Mouse (Mus musculus) hindbrain, embryonic 13.5 days (tissue): ENCODE measurements around the gene Cbx8. TPM values are rescaled to one million over a fixed set of nuclear protein-coding genes. Genes with fewer than 3 reads are reported as not detected.

ENCODE experiments used
- polyA plus RNA-seq: library from polyadenylated mRNA; unstranded; fragments of >200 nt; fragmentation: Nextera tagmentation; extraction: Ambion mirVana; gene quantifications from 2 replicates; pipeline ENCODE4 v1.2.1, GENCODE M21; 2015

The Cbx8 gene
- polyA plus RNA-seq, 1 experiment from 2014 or later = 11.1 TPM

Other genes with a start within 250 kb of the Cbx8 start
- gene Rbfox3, start 129.4 kb downstream of the Cbx8 start, polyA plus RNA-seq = 54.3 and 55.2 TPM in 2 replicates
- not detected in 2 replicates for gene Enpp7, start 52.8 kb downstream of the Cbx8 start, polyA plus RNA-seq
- gene Cbx2, start 18.0 kb downstream of the Cbx8 start, polyA plus RNA-seq = 20.3 and 24.2 TPM in 2 replicates
- gene Cbx4, start 45.3 kb upstream of the Cbx8 start, polyA plus RNA-seq = 14.1 and 15.8 TPM in 2 replicates
- 57.4 and 61.1 TPM in 2 replicates for gene Tbc1d16, start 187.5 kb upstream of the Cbx8 start, polyA plus RNA-seq
- 14.6 and 18.0 TPM in 2 replicates for gene Ccdc40, start 187.6 kb upstream of the Cbx8 start, polyA plus RNA-seq
- 59.6 and 62.3 TPM in 2 replicates for gene Gaa, start 226.9 kb upstream of the Cbx8 start, polyA plus RNA-seq